Mouse (Mus musculus): ENCODE data around the gene Pdha2. TPM values are rescaled to one million over a fixed set of nuclear protein-coding genes. Genes with fewer than 3 reads are reported as not detected.

The Pdha2 gene
- total RNA-seq (2014; fragmentation: Nextera tagmentation): not detected in 2 replicates
- total RNA-seq (2017): not detected in 2 replicates

DNA sequence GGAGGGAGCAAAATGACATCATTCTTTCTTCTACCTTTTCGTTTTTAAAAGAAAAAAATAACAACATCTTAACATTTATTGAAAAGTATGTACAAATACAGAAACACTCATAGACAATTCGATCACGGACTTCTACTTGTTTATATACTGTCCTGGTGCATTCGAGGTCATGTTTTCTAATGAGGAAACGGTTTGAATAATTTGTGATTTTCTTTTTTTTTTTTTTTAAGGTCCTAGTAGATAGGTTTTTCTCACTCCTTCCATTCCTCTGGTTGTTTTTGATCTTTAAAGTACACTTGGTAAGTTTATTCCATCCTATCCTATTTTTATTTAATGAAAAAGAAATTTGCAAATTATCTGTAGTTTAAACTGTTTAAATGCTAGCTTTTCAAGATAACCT lies at the start of gene Pdha2:
Gene Pdha2, minus strand, starts transcription at position 101 of the 400 bp plus-strand sequence.
- no peak for ATAC-seq (replicated peaks; ENCODE audit: low FRiP score, low TSS enrichment, poor library complexity, severe bottlenecking)

- no peak for ATAC-seq (replicated peaks; ENCODE audit: low FRiP score, low TSS enrichment, poor library complexity, severe bottlenecking)
These were observed 48.4 kb upstream of the Pdha2 start for GRCm38 (mm10) chr3:141260518-141260917.

DNA sequence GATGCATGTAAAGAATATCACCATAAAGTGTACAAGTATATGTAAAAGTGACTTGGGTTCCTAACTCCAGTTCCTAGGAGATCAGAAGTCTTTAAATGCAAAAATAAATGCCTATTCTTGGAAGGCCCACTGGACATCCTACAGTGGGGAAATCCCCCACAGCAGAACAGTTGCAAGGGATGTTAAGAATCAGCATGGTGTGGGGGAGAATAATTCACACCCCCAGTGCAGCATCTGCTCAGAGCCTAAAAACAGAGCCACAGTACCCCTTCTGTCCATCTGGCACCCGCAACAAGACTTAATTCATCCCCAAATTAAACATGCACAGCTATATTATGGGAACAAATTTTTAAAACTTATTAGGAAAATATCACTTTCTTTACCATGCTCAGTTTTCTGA lies 39.3 kb upstream of the Pdha2 start:
- no peak for ATAC-seq (replicated peaks; ENCODE audit: low FRiP score, low TSS enrichment, poor library complexity, severe bottlenecking)

GRCm38 (mm10) chr3:141244725-141245298 lies 32.7 kb upstream of the Pdha2 start:
- no peak for ATAC-seq (replicated peaks; ENCODE audit: low FRiP score, low TSS enrichment, poor library complexity, severe bottlenecking)

DNA sequence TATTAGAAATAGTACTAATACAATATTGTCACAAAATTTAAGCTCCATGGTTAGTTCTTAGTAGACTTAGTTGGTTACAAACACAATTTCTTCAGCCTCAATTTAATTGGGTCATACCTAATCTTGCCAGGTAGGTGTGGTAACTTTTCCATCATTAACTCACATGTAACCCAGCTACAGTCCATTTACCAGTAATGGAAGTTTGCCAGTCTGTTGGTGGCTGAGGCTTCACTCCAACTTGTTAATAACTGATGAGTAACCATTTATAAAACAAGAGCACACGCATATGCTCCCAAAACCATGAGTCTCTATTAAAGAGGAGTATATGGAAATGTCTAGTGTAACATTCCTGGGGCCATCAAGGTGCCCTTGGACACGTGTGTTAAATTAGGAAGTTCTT lies 25.9 kb upstream of the Pdha2 start:
- no peak for ATAC-seq (replicated peaks; ENCODE audit: low FRiP score, low TSS enrichment, poor library complexity, severe bottlenecking)

DNA sequence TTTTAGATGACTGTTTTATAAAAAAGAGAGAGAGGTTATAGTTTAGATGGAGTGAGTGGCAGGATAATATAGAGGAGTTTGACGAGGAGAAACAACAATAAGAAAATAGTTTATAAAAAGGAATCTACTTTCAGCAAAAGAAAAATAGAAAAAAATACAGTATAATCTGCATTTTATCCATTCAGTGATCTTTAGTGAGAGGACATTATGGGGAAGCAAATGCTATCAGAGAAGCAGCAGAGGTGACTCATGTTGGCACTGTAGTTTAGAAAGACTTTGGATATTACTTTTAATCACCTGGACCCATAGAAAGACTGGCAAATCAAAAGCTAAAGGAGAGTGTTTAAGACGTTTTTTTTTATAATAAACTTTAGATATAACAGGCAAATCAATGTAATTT lies 17.0 kb upstream of the Pdha2 start:
- no peak for ATAC-seq (replicated peaks; ENCODE audit: low FRiP score, low TSS enrichment, poor library complexity, severe bottlenecking)

DNA sequence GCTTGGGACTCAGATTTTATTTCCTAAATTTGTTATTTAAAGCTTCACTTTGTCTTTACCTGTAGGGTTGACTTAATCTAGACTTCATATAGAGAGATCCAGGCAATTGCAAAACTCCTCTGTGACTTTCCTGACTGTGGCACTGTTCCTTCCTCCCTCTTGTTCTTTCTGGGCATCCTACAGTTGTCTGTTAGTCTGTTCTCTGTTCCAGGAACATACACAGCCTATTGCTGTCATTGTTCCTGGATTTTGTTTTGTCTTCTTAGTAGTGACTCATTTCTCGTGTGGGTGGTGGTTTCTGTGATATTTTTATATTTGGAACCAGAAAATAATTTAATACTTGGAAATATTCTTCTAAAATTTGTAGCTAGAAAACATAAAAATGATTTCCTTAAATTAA lies 10.2 kb upstream of the Pdha2 start:
- ATAC-seq (replicated peaks; ENCODE audit: low FRiP score, low TSS enrichment, poor library complexity, severe bottlenecking): no peak

DNA sequence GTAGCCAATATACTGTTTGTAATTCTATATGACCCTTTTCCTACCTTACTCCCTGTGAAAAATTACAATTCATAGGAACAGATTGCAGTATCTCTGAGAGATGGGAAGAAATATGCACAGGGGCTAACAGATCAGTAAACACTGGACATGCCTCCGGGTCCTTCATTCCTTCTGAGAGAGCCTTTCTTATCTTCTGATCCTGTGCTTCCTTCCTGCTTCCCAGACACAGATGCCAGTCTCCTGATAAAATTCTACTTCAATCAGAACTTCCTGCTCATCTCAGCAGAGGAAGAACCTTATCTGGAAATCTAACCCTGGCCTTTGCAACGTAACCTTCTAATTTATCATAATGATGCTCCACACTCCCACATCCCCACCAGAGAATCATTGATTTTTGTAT lies 6.4 kb upstream of the Pdha2 start:
- no peak for ATAC-seq (replicated peaks; ENCODE audit: low FRiP score, low TSS enrichment, poor library complexity, severe bottlenecking)

- ATAC-seq (replicated peaks; ENCODE audit: low FRiP score, low TSS enrichment, poor library complexity, severe bottlenecking): no peak
These were observed 4.8 kb upstream of the Pdha2 start for GRCm38 (mm10) chr3:141216999-141217398.

DNA sequence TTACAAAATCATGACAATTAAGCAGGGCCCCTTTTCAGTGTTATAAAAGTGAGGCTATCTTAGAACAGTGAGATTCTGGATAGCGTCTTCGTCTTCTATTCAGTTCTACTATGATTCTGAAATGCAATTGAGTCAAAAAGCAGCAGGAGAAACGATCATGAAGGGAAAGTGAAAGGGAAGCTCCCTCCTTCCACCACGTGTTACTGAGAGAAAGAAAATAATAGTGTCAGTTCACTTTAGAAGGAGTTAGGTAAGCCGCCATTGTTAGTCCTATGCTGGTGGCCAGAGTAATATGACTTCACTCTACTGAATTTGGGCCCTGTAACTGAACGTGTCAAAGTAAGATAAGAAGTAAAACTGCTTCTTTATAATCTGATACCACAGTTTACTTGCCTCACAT lies 4.1 kb upstream of the Pdha2 start:
- no peak for ATAC-seq (replicated peaks; ENCODE audit: low FRiP score, low TSS enrichment, poor library complexity, severe bottlenecking)

DNA sequence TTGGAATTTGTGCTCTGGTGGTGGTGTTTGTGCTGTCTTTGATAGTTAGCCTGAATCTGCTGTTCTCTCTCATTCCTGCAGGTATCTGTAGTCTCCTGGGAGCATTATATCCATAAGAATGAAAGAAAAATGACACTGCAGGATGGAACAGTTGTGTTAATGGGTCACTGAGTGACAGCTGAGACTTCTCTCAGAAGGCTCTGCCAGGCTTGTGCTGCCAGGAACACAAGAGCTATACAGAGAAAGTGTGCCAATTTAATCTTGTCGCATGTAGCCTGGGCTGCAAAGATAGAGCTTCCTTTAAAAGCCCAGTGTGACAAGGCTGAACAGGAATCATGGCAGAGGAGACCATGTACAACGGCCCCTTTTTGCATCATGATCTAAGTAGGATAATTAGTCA lies 2.6 kb upstream of the Pdha2 start:
- peak; percentile 60 for ATAC-seq (replicated peaks; ENCODE audit: low FRiP score, low TSS enrichment, poor library complexity, severe bottlenecking)

- 0 out of 2 replicates have a peak, but pooled peaks have one; percentile 44 for ATAC-seq (replicated peaks; ENCODE audit: low FRiP score, low TSS enrichment, poor library complexity, severe bottlenecking)
These were observed 2.0 kb upstream of the Pdha2 start for GRCm38 (mm10) chr3:141214197-141214596.

DNA sequence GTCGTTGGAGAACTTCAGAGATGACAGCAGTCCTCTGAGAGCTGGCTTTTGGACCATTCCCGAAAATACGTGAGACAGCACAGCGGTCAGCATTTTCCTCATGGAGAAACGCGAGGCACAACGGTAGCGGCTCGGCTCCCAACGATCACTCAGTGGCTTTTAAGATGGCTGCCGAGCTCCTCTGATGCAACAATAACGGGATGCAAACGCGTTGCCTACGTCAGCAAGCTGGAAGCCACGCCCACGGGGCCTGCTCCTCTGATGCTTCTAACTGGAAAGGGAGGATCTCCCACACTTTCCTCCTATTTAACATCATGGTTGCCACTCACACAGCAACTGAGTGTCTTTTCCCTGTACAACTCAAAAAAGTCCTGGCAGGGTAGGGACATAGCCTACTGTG lies 511 bp downstream of the Pdha2 start:
- no peak for ATAC-seq (replicated peaks; ENCODE audit: low FRiP score, low TSS enrichment, poor library complexity, severe bottlenecking)

- ATAC-seq (replicated peaks; ENCODE audit: low FRiP score, low TSS enrichment, poor library complexity, severe bottlenecking): no peak
These were observed 10.4 kb downstream of the Pdha2 start for GRCm38 (mm10) chr3:141201766-141202165.

DNA sequence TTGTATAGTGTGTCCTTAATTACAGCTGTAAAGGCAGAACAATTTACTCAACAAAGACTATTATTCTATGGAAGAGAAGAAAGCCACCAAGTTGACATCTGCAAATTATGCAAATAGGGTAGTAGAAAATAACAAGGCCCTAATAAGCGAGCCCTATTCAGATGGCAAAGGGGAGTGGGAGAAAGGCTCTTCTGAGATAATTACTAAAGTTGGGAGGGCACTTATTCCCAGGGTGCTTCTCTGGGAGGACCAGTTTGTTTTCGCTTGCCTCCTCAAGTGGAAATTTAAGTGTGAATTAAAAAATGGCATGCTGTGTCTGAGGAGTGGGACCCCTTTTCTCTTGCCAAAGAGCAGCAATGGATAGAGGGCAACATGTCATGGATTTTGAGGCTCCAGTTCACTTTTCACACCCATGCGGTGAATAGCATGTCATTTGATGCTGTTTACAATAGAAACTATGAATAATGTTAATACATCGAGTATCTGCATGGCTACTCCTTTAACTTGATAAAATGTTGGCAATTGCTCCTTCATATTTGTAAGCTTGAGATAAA lies 14.8 kb downstream of the Pdha2 start:
- no peak for ATAC-seq (replicated peaks; ENCODE audit: low FRiP score, low TSS enrichment, poor library complexity, severe bottlenecking)

- no peak for ATAC-seq (replicated peaks; ENCODE audit: low FRiP score, low TSS enrichment, poor library complexity, severe bottlenecking)
These were observed 20.5 kb downstream of the Pdha2 start for GRCm38 (mm10) chr3:141191653-141192052.

DNA sequence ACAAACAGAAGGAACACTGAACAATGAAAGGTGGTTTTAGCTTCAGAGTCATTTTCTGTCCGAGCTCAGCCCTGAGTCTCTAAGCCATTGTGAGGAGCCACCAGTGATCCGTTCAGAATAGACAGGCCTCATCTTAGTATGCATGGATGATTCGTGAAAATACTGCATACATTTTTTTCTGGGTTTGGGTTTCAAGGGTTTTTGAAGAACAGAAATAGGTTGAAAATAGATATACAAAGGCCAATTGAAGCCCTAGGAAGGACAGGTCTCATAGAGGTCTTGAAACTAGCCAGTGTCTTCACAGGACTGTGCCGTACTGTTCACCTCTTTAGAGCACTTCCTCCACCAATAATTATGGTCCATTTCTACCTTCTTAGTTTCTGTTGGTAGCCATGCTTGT lies 21.7 kb downstream of the Pdha2 start:
- ATAC-seq (replicated peaks; ENCODE audit: low FRiP score, low TSS enrichment, poor library complexity, severe bottlenecking): no peak

DNA sequence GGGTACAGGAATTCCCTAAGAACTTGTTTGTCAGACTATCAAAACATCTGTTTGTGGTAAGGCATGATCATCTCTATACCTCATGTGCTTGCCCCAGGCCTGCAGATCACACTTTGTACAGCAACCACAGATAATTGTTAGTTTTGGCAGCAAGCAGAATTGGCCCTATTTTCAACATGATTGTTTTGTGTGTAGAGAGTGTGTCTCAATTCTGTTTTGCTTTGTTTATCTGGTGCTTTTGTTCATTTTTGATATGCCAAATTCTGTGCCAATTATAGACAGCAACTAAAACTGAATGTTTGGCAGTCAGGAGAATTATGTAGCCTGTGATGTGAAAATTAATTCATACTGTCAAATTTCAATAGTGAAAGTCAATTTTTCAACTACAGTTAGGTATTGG lies 51.2 kb downstream of the Pdha2 start:
- no peak for ATAC-seq (replicated peaks; ENCODE audit: low FRiP score, low TSS enrichment, poor library complexity, severe bottlenecking)
